Mouse (Mus musculus) forelimb bud, embryonic 11.5 days (tissue): ENCODE results near the gene Nudt6.

Experiments used
- DNase-seq: peaks from one replicate; pipeline ENCODE4 v3.0.0-alpha.2; 2012; ENCODE audit warnings: low read depth, low spot score

Nudt6 gene

DNA sequence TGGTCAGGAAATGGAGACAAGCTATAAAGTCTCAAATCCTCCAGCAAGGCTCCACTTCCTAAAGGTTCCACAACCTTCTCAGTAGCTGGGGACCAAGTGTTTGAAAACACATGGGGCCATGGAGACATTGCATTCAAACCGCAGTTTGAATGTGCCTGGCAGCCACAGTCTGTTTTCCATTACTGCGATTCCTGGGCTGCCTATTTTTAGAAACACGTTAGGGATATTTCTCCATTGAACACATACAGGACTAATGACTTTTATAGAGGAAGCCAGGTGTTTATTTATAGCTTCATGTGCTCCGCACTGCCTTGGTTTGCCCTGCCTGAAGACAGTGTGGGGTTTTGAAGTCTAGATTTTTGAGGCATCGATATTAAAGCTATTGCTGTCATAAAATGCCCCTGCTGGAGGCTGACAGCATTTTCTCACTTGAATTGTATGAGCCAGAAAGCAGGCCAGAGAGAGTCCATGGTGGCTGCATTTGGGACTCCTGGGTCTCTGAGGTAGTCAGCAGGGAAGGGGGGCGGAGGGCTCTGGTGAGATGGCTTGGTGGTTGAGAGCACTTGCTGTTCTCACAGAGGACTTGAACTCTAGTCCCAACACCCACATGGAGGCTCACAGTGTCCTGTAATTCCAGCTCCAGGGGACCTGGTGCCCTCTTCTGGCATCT, 36.8 kb downstream of the Nudt6 start:
- peak; percentile 70 for DNase-seq

DNA sequence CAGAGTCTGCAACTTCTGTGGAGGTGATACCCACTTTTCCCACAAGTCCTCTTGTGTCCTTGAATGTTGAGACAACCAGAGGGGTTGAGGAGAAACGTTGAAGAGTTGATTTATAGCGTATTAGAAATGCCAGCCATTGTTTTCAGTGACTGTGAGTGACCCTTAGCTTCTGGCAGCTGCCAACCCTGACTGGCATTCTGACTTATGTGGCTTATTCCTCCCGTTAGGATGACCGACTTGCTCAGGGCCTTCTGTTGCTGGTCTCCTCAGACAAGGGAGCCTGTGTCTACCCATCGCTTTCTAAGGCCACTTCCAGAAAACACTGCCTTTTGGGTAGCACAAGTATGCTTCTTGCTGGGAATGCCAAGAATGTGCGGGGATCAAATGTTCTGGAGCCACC, 38.6 kb downstream of the Nudt6 start:
- no peak for DNase-seq

DNA sequence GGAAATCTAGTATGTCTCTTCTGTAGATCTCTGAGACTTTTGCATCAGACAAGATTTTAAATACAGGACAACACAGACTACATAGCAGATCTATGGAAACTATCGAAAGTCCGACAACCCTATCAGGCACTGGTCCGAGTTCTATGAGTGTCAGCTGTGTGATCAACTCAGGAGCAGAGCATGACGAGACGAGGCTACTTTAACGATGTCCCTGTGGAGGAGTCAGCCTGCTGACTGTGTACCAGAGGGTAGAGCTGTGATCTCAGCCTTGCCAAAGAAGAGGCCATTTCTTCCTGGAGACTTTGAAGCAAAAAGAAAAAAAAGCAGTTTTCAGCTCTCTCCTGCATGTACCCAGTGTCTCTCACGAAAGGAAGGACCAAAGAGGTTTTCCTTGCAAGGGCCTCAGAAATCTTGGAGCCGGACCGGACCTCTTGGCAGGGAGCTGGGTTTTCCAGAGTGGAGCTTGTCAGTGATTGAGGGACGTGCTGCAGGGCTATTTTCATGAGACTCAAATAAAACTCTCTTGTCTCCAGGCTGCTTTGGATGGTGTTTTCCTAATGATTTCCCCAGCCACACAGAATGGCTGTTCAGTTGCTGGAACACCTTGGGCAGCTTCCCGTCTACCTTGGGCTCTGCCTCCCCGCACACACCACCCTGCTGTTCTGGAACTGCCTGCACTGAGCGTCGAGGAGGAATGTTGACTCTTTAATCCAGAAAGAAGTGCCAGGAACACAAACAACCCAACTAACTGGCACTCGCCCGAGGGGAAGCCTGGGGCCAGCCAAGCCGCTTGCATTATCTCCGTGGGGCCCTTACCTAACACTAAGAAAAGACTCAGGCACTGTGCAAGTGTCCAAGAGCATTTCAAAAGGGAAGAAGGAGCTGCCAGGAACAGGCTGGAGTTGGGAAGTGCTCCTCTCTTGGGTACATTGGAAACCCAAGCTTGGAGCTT, 39.8 kb downstream of the Nudt6 start:
- no peak for DNase-seq

GRCm38 (mm10) chr3:37379201-37379600, 40.8 kb downstream of the Nudt6 start:
- DNase-seq, result no peak

- DNase-seq, result no peak
Measured at GRCm38 (mm10) chr3:37378412-37378811, 41.6 kb downstream of the Nudt6 start.

GRCm38 (mm10) chr3:37377926-37378325, 42.1 kb downstream of the Nudt6 start:
- DNase-seq, result no peak

DNA sequence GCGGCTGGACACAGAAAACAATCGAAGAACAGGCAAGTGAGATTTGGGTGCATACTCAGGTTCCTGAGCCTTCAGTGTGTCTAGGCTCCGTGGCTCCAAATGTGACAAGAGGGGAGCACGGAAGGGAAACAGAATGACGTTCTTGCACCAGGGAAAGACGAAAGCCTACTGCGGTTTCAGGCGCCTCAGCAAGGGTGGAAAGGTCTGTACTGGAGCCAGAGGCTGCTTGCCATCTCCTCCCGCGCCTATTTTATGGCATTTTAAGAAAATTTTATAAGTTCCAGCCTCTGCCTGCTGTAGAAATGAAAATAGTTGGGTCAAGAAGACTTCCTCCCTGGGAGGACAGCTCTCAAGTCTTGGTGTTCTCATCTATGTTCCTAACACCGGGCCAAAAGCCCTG, 46.3 kb downstream of the Nudt6 start:
- DNase-seq, result no peak

DNA sequence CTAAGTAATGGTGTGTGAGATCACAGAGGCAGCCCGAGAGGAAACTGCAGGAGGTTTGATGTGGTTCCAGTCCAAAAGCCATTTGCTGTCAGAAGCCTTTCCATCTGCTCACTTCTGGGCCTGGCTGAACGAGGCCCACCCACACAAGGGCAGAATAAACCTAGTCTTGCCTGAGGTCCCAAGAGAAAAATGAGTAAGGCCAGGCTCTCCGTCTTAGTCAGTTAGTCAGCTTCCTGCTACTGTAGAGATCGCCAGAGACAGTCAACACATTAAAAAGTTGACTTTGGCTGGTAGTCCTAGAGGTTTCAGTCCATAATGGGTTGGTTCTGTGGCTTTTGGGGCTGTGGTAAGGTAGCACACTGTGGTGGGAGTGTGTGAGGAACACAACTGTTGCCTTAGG, 49.6 kb downstream of the Nudt6 start:
- DNase-seq, result no peak

DNA sequence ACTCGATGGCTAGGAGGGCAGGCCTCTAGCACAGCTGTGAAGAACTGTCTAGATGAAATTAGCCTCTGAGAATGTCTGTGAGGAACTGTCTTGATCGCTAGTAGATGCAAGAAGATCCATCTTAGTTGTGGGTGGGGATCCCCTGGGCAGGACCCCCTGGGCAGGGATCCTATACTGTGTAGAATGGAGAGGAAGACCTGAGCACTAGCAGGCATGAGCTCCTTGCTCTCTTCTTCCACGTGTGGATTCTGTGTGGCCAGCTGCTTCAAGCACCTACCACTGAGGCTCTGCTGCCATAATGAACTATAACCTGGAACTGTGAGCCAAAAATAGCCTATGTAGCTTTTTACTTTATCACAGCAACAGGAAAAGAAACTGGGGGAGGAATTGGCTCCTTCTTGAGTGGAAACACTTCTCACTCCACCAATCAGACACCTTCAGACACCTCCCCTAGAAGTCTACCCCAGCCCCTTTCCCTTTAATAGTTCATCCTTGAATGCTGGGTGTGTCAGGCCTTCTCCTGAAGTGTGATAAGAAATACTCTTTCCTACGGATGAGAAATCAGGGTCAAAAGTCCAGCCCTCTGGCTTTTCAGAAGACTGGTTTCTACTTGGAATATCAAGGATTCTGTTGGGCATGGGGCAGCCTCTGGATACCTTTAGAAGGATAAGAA, 53.5 kb downstream of the Nudt6 start:
- no peak for DNase-seq

- DNase-seq, result no peak
Measured at GRCm38 (mm10) chr3:37365976-37366375, 54.0 kb downstream of the Nudt6 start.

- DNase-seq, result no peak
Measured at GRCm38 (mm10) chr3:37365144-37365543, 54.9 kb downstream of the Nudt6 start.

GRCm38 (mm10) chr3:37360729-37361128, 59.3 kb downstream of the Nudt6 start:
- DNase-seq, result no peak
